Mouse (Mus musculus) stomach, adult 2 months (tissue): ENCODE measurements around the gene Mettl27. TPM values are rescaled to one million over a fixed set of nuclear protein-coding genes. Genes with fewer than 3 reads are reported as not detected.

Experiments
- polyA plus RNA-seq: library from polyadenylated mRNA; depleted of rRNA; stranded (reverse); fragments of >200 nt; gene quantifications from 2 replicates; pipeline ENCODE4 v1.2.3, GENCODE M21; 2012; rRNA removed

Mettl27 gene
- polyA plus RNA-seq: 2.1 and 3.1 TPM in 2 replicates

DNA sequence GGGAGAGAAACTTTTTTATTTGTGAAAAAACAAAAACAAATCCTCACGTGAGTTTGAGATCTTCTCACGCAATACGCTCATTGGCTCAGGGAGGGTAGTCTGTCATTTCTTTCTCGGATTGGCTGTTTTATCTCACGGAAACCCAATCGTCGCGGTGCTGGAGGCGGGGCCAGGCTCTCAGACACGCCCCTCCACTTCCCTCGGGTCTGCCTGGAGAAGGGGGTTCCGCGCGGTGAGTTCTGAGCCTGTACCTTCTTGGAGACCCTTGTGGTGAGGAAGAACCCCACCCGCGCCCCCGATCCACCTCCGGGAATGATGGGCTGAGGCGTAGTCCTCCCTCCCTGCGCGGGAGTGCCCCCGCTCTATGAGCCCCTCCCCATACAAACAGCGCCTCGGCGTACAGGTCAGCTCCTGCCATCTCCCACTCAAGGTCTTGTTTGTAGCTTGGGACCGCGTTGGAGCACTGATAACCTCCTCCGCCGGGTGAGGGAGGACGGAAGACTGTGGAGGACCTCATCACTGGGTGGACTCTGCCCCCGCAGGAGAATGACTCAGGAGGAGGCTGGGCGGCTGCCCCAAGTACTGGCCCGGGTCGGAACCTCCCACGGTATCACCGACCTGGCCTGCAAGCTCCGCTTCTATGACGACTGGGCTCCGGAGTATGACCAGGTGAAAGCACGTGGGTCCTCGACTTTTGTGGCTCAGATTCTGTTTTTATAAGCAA lies at the start of gene Mettl27:
Gene Mettl27, plus strand, starts transcription at position 190 of the 724 bp plus-strand sequence.

GRCm38 (mm10) chr5:134906633-134907032 lies 25.5 kb upstream of the Mettl27 start, which contains the start of gene Tmem270:
Gene Tmem270, minus strand, starts transcription at chr5:134906733.

GRCm38 (mm10) chr5:134915311-134915710 lies 16.9 kb upstream of the Mettl27 start, which contains the start of gene Cldn13:
Gene Cldn13, minus strand, starts transcription at chr5:134915526.

DNA sequence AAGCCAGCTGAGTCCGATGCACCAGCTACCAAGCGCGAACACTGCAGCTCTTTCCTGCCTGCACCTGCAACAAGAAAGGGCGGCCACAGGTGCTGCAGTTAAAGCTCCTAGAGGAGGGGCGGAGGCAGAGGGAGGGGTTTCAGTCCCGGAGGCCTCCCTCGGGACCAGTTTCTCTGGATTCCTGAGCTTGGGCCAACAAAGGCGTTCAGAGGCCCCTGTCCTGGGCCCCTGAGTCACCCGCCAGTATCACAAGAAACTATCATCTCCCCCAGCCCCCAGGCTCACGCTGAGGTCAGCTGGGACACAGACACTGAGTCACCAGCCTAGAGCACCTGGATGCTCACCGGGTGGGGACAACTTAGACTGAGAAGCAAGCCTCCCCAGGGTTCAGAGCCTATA lies 14.7 kb downstream of the Mettl27 start, which contains the start of gene Cldn4:
Gene Cldn4, minus strand, starts transcription at position 78 of the 399 bp plus-strand sequence.

GRCm38 (mm10) chr5:134985633-134986297 lies 53.6 kb downstream of the Mettl27 start, which contains the start of gene Cldn3:
Gene Cldn3, plus strand, starts transcription at chr5:134986214.

Other genes starting within 250 kb of the Mettl27 start
- 4.8 TPM in 2 replicates for gene Limk1, start 243.8 kb upstream of the Mettl27 start, polyA plus RNA-seq
- gene Eln, start 185.0 kb upstream of the Mettl27 start, polyA plus RNA-seq: 73.2 and 109 TPM in 2 replicates
- gene Tmem270, start 25.6 kb upstream of the Mettl27 start, polyA plus RNA-seq: not detected in 2 replicates
- not detected in 2 replicates for gene Cldn13, start 16.8 kb upstream of the Mettl27 start, polyA plus RNA-seq
- 16.9 and 17.5 TPM in 2 replicates for gene Cldn4, start 14.6 kb downstream of the Mettl27 start, polyA plus RNA-seq
- gene Cldn3, start 53.8 kb downstream of the Mettl27 start, polyA plus RNA-seq: 3.1 and 3.5 TPM in 2 replicates
- gene Abhd11, start 76.8 kb downstream of the Mettl27 start, polyA plus RNA-seq: 26.0 and 26.5 TPM in 2 replicates
- gene Stx1a, start 91.1 kb downstream of the Mettl27 start, polyA plus RNA-seq: 4.6 and 4.9 TPM in 2 replicates
- gene Dnajc30, start 131.8 kb downstream of the Mettl27 start, polyA plus RNA-seq: 17.9 and 21.3 TPM in 2 replicates
- 26.3 and 30.4 TPM in 2 replicates for gene Bud23, start 132.6 kb downstream of the Mettl27 start, polyA plus RNA-seq
- gene Vps37d, start 145.9 kb downstream of the Mettl27 start, polyA plus RNA-seq: 2.1 and 3.0 TPM in 2 replicates
- 3.9 and 4.0 TPM in 2 replicates for gene Mlxipl, start 157.5 kb downstream of the Mettl27 start, polyA plus RNA-seq
- 1.7 and 2.0 TPM in 2 replicates for gene Tbl2, start 217.3 kb downstream of the Mettl27 start, polyA plus RNA-seq
- 18.8 and 20.5 TPM in 2 replicates for gene Bcl7b, start 235.9 kb downstream of the Mettl27 start, polyA plus RNA-seq